Mouse (Mus musculus) kidney, embryonic 16.5 days (tissue): Measurements from ENCODE around the gene Mcu. TPM values are rescaled to one million over a fixed set of nuclear protein-coding genes. Genes with fewer than 3 reads are reported as not detected.

Experiments
- ATAC-seq: fragments of 200-750 bp; cut with Nextera tagmentation; 2 replicates; pipeline ENCODE4 v1.8.0; 2017; ENCODE audit warnings: moderate TSS enrichment; ENCODE audit not compliant: low FRiP score, low TSS enrichment
- H3K27ac ChIP-seq: fragments of 300-500 bp; sonication (generic); 2 replicates; pipeline ENCODE4 v1.5.1; 2014; ENCODE audit warnings: low read length
- H3K27me3 ChIP-seq: fragments of 300-500 bp; sonication (generic); 2 replicates; pipeline ENCODE4 v1.6.1; 2014; ENCODE audit warnings: low read length, control low read depth, mixed read lengths; ENCODE audit not compliant: insufficient read depth
- H3K36me3 ChIP-seq: fragments of 300-500 bp; sonication (generic); 2 replicates; pipeline ENCODE4 v1.6.1; 2014; ENCODE audit warnings: low read length, control low read depth, mixed read lengths; ENCODE audit not compliant: insufficient read depth
- H3K4me1 ChIP-seq: fragments of 300-500 bp; sonication (generic); 2 replicates; pipeline ENCODE4 v1.6.1; 2014; ENCODE audit warnings: low read length, control low read depth, mixed read lengths; ENCODE audit not compliant: insufficient read depth
- H3K4me2 ChIP-seq: fragments of 300-500 bp; sonication (generic); replicated peaks from 2 replicates; pipeline ENCODE4 v1.6.1; 2014; ENCODE audit warnings: low read depth, low read length
- H3K4me3 ChIP-seq: fragments of 300-500 bp; sonication (generic); 2 replicates; pipeline ENCODE4 v1.5.1; 2014; ENCODE audit warnings: mild to moderate bottlenecking, low read length
- H3K9ac ChIP-seq: fragments of 300-500 bp; sonication (generic); replicated peaks from 2 replicates; pipeline ENCODE4 v1.6.1; 2014; ENCODE audit warnings: low read length
- H3K9me3 ChIP-seq: fragments of 300-500 bp; sonication (generic); 2 replicates; pipeline ENCODE4 v1.6.1; 2016; ENCODE audit warnings: low read length, control low read depth
- WGBS: fragments of 180-500 bp; shearing (Covaris S2); extraction: QIAGEN DNeasy Blood & Tissue Kit; methylation state at CpG from one replicate; pipeline ENCODE4 v1.1.7; 2014; 5-methylcytosine and 5-hydroxymethylcytosine counted together
- polyA plus RNA-seq: library from polyadenylated mRNA; unstranded; fragments of >200 nt; fragmentation: Nextera tagmentation; extraction: Ambion mirVana; gene quantifications from 2 replicates; pipeline ENCODE4 v1.2.1, GENCODE M21; 2015

Mcu gene
- polyA plus RNA-seq, 1 experiment from 2014 or later: 34.7 TPM

DNA sequence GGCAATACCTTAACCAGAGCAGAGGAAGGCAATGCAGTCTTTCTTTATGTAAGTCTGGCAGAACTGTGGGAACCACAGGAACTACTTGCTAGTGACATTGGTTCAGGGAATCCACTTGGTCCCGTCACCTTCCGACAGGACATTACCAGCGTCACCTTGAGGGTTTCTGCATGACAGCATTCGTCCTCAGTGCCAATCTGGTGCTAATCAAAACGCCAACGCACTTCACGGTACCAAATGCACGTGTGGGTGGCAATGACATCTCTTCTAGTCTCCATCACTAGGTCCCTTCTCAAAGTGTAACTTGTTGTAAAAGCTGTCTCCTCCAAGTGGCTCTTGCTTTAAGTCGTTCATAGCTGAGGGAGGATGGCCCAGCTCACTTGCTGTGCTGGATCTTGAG lies 104.3 kb downstream of the Mcu start:
- Histone ChIP-seq H3K36me3 (no peaks in the 10 kb centered on the region), H3K27ac (no peak overlapping the region), H3K9me3 (no peaks in the 10 kb centered on the region), H3K4me1 (peaks cover 41% of the 10 kb centered on the region), H3K27me3 (no peaks in the 10 kb centered on the region), H3K4me2 (no peak overlapping the region), H3K9ac (no peak overlapping the region), H3K4me3 (no peak overlapping the region)
- 78% methylated on average over 9 of the region's 9 CpGs for WGBS
- ATAC-seq: no peak

DNA sequence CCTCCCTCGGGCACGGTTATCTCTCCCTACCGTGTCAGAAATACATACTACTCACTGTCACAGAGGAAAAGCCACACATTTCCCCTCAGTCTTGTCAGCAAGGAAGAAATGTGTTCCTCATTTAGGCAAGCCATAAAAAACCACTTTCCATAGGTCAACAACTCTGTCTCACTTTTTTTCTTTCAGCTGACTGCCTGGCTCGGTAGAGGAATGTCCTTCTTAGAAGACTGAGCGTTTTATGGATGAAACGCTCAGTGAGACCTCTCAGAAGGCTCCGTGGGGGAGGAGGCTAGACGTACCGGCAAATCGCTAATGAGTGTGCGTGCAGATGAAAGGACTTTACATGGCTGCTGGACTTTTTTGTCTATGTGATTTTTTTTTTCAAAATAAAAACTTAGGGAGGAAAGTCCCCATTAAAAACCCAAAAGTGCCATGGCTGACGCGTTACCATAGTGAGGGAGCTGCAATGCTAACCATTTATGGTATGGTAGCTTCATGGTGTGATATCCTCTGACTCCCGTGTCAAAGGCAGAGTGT lies 105.0 kb downstream of the Mcu start:
- ATAC-seq: peak; percentile 57
- Histone ChIP-seq H3K27ac (peak overlapping the region; percentile 36; the same call in 1 of the 2 replicates), H3K4me1 (peaks cover 41% of the 10 kb centered on the region), H3K4me2 (peak overlapping the region; percentile 24; the same call in 1 of the 2 replicates), H3K4me3 (no peak overlapping the region), H3K27me3 (no peaks in the 10 kb centered on the region), H3K9me3 (no peaks in the 10 kb centered on the region), H3K36me3 (no peaks in the 10 kb centered on the region), H3K9ac (no peak overlapping the region)
- WGBS: 20% methylated on average over 14 of the region's 14 CpGs

DNA sequence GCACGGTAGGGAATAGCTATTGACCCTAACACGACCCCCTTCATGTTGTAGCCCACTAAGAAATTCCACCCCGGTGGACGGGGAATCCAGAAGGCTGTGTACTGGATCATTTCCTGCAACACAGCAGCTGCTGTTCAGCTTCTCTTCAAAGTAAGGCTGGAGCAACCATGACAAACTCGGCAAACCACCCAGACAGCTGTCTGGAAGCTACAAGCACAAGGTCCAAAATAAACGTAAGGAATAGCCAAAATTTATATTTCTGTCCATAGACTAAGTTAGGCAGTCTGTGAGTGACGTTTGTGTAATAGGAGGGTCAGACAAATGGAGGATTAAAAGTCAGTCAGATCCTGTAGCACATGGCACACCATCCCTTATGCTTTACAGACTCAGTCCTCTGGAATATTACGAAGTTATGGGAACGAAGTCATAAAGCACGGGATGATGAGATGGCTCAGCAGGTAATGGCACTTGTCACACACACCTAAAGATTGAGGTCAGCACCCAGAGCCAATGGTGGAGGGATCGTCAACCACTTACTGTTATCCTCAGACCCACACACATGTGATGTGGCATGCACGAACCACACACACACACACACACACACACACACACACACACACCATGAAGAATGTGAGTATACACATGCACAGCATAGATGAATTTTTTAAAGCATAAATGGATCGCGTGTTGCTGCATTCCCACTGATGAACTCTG lies 105.6 kb downstream of the Mcu start:
- H3K9ac ChIP-seq: no peak overlapping the region
- H3K27ac ChIP-seq: peak overlapping the region; percentile 36; the same call in 1 of the 2 replicates
- no peak overlapping the region for H3K4me3 ChIP-seq
- H3K4me1 ChIP-seq: peaks cover 37% of the 10 kb centered on the region
- peak; percentile 55 for ATAC-seq
- no peaks in the 10 kb centered on the region for H3K36me3 ChIP-seq
- peak overlapping the region; percentile 24; the same call in 1 of the 2 replicates for H3K4me2 ChIP-seq
- H3K9me3 ChIP-seq: no peaks in the 10 kb centered on the region
- 48% methylated on average over 14 of the region's 14 CpGs for WGBS
- no peaks in the 10 kb centered on the region for H3K27me3 ChIP-seq

- no peak overlapping the region for H3K9ac ChIP-seq
- no peaks in the 10 kb centered on the region for H3K36me3 ChIP-seq
- 48% methylated on average over 4 of the region's 4 CpGs for WGBS
- H3K27ac ChIP-seq: no peak overlapping the region
- no peak overlapping the region for H3K4me2 ChIP-seq
- ATAC-seq: no peak
- H3K4me1 ChIP-seq: peaks cover 30% of the 10 kb centered on the region
- no peaks in the 10 kb centered on the region for H3K27me3 ChIP-seq
- H3K4me3 ChIP-seq: no peak overlapping the region
- no peaks in the 10 kb centered on the region for H3K9me3 ChIP-seq
Observed at GRCm38 (mm10) chr10:59509197-59509596, 107.3 kb downstream of the Mcu start.

GRCm38 (mm10) chr10:59506711-59507110 lies 109.8 kb downstream of the Mcu start:
- no peak overlapping the region for H3K27ac ChIP-seq

DNA sequence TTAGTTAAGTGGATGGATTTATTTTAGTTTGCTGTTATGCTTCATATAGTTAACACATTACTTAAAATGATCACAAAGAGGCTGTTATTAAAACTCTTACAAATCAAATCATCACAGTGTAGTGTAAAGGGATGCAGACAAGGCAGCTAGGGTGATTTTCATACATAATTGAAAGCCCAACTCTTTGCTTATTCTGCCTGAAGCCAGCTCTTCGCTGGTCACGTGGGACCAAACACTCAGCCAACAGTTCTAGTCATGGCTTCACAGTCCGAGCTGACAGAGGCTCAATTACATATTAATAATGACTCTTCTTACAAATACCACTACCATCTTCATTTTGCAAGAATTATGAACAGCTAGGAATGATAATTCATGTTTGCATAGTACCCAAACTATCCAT lies 112.2 kb downstream of the Mcu start:
- no peak overlapping the region for H3K9ac ChIP-seq
- H3K4me2 ChIP-seq: peak overlapping the region; percentile 55; the same call in 1 of the 2 replicates
- H3K4me3 ChIP-seq: no peak overlapping the region
- H3K27ac ChIP-seq: no peak overlapping the region
- WGBS: 62% methylated on average over 3 of the region's 3 CpGs
- peaks cover 31% of the 10 kb centered on the region for H3K4me1 ChIP-seq
- no peaks in the 10 kb centered on the region for H3K36me3 ChIP-seq
- no peak for ATAC-seq
- no peaks in the 10 kb centered on the region for H3K9me3 ChIP-seq
- H3K27me3 ChIP-seq: no peaks in the 10 kb centered on the region

More at GRCm38 (mm10) chr10:59506711-59507110, 109.8 kb downstream of the Mcu start:
- ATAC-seq: no peak
- Histone ChIP-seq H3K9ac (no peak overlapping the region), H3K9me3 (no peaks in the 10 kb centered on the region), H3K4me2 (no peak overlapping the region), H3K4me3 (no peak overlapping the region), H3K36me3 (no peaks in the 10 kb centered on the region), H3K4me1 (peaks cover 37% of the 10 kb centered on the region), H3K27me3 (no peaks in the 10 kb centered on the region)
- WGBS: 37% methylated on average over 5 of the region's 5 CpGs

DNA sequence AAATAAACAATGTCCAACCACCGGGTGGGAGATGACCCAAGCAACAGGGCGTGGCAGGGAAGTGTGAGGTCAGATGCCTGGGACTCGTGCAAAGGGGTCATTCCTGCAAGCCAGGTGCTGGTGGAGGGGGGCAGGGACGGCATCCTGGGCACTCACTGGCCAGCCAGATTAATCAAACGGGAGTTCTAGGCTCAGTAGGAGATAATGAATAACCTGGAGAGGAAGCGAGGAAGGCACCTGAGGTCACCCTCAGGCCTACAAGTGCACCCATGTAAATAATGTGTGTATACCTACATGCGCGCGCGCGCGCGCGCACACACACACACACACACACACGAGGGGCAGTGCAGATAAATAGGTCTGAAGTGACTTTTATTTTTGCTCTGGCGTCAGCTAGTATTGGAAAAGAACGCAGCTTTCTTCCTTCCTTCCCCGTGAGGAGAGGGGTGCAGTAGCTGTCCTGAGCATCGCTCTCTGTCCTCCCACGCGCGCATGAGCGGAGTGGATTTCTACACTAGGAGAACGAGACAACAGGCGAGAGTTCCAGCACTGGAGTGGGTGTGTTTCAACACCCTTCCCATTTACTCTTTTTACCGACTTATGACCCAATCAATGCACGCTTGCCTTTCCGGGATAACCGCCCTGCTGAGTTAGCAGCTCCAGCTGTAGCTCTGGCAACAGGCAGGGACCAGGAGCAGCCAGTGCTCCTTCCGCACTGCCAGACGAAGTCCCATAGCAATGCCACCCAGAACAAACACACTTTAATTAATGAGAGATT lies 112.9 kb downstream of the Mcu start:
- Histone ChIP-seq H3K27me3 (no peaks in the 10 kb centered on the region), H3K36me3 (no peaks in the 10 kb centered on the region), H3K4me1 (peaks cover 32% of the 10 kb centered on the region), H3K9ac (0 out of 2 replicates have a peak overlapping the region, but pooled peaks have one; percentile 2), H3K9me3 (no peaks in the 10 kb centered on the region), H3K4me2 (peak overlapping the region; percentile 55), H3K27ac (no peak overlapping the region), H3K4me3 (peak overlapping the region; percentile 28)
- 38% methylated on average over 31 of the region's 31 CpGs for WGBS
- peak; percentile 88 for ATAC-seq

DNA sequence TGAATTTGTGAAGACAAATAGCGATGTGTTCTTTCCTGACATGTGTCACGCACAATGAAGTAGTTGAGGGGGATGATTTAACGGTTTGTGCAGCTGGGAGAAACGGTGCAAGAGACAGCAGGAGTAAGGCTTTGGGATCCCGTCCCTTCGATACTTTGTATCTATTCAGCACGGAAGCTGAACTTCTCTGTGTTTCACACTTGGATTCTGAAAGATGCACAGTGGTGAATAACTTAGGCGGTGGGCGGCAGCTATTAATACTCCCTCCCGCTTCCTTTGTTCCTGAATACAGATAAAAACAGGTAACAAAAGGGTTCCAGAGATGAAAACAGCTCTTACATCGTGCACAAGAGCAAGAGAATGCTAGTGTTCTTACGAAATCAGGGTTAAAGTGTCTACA lies 114.1 kb downstream of the Mcu start:
- Histone ChIP-seq H3K4me1 (peaks cover 34% of the 10 kb centered on the region), H3K36me3 (no peaks in the 10 kb centered on the region), H3K9me3 (no peaks in the 10 kb centered on the region), H3K27me3 (no peaks in the 10 kb centered on the region), H3K9ac (no peak overlapping the region), H3K4me2 (no peak overlapping the region), H3K4me3 (no peak overlapping the region), H3K27ac (no peak overlapping the region)
- 56% methylated on average over 12 of the region's 12 CpGs for WGBS
- no peak for ATAC-seq

- ATAC-seq: no peak
- WGBS: 76% methylated on average over 9 of the region's 9 CpGs
- Histone ChIP-seq H3K4me2 (no peak overlapping the region), H3K36me3 (no peaks in the 10 kb centered on the region), H3K9ac (no peak overlapping the region), H3K9me3 (no peaks in the 10 kb centered on the region), H3K27me3 (no peaks in the 10 kb centered on the region), H3K4me3 (no peak overlapping the region), H3K27ac (no peak overlapping the region), H3K4me1 (peaks cover 34% of the 10 kb centered on the region)
Observed at GRCm38 (mm10) chr10:59501761-59502160, 114.7 kb downstream of the Mcu start.
